Mouse (Mus musculus) urinary bladder, adult 2 months (tissue): ENCODE results near the gene Lrrc75b. TPM values are rescaled to one million over a fixed set of nuclear protein-coding genes. Genes with fewer than 3 reads are reported as not detected.

Source experiments
- DNase-seq: peaks from one replicate; pipeline ENCODE4 v3.0.0; 2022; ENCODE audit warnings: low spot score
- polyA plus RNA-seq: library from polyadenylated mRNA; depleted of rRNA; stranded (reverse); fragments of >200 nt; gene quantifications from 2 replicates; pipeline ENCODE4 v1.2.3, GENCODE M21; 2012; rRNA removed

The Lrrc75b gene
- 4.7 and 7.5 TPM in 2 replicates for polyA plus RNA-seq

- DNase-seq = no peak
Observed at GRCm38 (mm10) chr10:75559676-75560548, at the start of gene Lrrc75b. TSS of gene Lrrc75b (minus strand) at chr10:75560330.

DNA sequence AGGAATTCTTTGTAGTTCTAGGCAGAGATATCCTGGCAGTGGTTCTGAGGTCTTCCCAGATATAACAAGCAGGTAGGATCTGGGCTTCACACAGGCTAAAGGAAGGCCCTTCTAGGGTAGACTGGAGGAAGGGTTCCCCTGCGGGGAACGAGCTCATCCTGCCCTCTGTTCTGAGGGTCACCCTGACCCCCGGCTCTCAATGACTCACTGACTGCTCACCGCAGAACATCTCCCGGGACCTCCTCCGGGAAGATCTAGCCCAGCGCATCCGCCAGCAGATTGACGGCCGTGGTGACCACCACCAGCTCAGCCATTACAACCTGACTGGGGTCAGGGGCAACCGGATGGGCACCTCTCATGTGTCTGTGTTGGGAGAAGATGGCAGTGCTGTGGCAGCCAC, 48.8 kb upstream of the Lrrc75b start:
- no peak for DNase-seq

DNA sequence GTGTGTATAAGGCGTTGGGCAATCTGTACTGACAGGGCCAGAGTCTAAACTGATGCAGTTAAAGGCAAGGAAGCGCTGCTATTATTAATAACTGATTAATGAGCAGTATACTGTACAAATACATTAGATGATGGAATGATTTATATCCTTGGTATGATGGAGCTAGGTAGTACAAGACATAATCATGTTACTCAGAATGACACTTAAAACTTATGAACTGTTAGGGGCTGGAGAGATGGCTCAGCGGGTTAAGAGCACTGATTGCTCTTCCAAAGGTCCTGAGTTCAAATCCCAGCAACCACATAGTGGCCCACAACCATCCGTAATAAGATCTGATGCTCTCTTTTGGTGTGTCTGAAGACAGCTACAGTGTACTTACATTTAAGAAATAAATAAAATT, 47.1 kb upstream of the Lrrc75b start:
- no peak for DNase-seq

GRCm38 (mm10) chr10:75605162-75605846, 45.2 kb upstream of the Lrrc75b start:
- DNase-seq = no peak

DNA sequence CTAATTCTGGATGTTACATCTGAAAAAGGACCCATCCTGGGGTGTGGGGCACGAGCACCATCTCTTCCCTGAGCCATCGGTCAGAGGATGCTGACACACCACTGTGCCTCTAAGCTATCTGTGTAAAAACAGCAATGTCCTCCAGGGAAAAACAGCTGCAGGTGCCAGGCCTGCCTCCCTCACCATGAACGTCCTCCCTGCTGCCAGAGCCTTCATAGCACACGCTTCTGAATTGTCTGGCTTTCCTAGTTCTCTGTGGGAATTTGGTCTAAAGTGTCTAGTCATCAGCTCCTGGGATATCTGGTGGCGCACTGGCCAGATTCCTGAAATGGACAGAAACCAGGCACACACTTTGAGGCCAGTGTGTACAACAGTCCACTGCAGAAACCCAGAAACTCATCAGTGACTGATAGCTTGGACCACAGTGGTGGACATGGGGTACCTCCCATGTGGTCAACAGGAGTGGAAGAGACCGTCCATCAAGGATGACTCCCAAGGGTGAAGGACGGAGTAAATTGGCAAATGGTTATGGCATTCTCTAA, 40.1 kb upstream of the Lrrc75b start:
- no peak for DNase-seq

DNA sequence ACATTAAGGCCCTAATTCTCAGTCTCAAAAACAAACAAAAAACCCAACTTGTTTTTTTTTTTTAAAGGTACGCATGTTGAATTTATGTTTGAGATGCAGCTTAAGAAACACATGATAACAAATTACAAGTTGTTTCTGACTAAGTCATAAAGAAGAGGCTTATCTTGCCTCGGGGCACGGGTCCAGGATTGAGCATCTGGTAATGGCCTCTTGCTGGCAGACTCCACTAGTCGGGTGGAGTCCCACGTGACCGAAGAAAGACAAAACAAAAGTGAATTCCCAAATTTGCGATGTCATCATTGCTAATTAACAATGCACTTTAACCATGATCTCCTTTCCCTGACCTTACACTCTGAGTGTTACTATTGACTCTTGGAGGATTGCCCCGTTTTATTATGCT, 35.9 kb upstream of the Lrrc75b start:
- DNase-seq = no peak

DNA sequence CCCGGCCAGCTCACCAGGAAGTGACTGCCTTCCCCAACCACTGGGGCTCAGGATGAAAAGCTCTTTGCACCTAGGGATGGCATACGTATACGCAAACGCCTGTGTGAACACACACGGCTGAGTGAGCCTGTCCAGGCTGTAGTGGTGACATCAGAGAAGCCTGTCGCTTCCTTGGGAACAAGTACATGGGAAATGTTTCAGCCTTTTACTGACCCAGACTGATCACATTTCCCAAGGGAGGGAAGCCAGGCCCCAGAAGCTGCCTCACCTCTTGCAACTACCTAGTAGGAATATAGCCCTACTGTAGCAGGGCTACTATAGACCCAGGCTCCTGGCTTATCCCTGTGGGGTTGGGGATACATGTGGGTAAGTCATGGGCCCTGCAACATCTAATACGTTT, 32.5 kb upstream of the Lrrc75b start:
- no peak for DNase-seq

- no peak for DNase-seq
Observed at GRCm38 (mm10) chr10:75591211-75591894, 31.2 kb upstream of the Lrrc75b start.

- peak; percentile 36 for DNase-seq
Observed at GRCm38 (mm10) chr10:75589651-75590050, 29.5 kb upstream of the Lrrc75b start.

DNA sequence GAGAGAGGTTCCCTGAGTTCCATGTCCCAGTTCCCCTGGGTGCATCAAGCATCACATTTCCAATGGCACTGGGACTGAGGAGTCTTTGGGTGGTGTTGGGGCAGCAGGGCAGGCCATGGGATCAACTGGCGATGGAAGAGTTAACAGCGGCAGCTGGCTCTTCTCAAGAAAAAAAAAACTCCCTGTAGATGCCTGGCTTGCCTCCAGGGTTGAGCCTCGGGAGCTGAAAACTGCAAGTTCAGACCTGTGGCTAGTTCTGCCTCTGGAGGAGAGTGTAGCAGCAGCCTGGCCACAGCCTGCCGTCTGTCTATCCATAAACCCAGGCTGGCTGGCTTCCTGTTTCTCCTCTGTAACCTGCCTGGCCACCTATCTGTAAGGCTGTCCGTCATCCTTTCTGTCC, 29.0 kb upstream of the Lrrc75b start, which contains the start of gene Ggt5:
Gene Ggt5 (plus strand): TSS at position 212 of the 400 bp plus-strand sequence.
- DNase-seq = peak; percentile 34

DNA sequence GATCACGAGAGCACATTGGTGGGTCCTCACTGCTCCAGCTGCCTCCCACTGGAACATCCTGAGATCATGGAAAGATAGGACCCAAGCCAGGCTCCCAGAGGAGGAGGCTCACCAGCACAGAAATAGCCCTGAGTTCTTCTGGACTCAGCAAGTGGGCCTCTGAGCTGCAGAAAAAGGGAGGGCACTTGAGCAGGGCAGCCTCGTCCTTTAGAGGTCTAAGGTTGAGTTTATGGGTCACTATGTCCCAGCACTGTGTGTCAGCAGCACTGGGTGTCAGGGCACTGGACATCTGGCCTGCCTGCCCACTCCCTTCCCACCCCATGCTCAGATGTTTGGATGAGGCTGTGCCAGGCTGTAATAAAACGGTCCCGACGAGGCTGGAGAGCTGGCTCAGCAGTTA, 28.2 kb upstream of the Lrrc75b start:
- no peak for DNase-seq

GRCm38 (mm10) chr10:75587781-75588180, 27.7 kb upstream of the Lrrc75b start:
- DNase-seq = no peak

- DNase-seq = no peak
Observed at GRCm38 (mm10) chr10:75586553-75586879, 26.4 kb upstream of the Lrrc75b start.

DNA sequence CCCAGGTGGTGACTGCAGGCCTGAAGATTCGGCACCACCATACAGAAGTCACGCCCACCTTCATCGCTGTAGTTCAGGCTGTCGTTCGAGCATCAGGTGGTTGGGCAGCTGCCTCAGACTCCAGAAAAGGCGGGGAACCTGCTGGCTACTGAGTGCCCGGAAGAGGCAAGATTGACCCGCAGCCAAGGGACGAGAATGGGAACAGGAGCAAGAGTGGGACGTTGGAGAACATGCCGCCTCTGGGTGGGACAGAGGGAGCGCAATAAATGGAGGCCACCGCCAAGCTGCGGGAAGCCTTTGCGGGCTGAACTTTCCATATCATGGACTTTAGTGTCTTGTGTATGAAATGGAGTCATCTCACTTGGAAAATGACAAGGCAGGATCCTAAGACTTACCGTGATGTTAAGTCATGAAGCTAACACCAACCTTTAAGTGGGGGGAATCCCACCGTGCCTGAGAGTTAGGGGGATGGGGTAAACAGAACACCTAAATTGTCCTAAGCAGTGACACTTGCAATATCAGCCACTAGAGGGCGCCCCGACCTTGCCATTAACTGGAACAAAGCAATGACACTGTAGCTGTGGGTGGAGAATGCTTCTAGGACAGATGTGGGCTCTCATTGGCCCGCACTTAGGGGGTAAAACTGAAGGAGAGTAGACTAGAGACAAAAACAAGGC, 25.9 kb upstream of the Lrrc75b start:
- DNase-seq = peak; percentile 71

- DNase-seq = no peak
Observed at GRCm38 (mm10) chr10:75579129-75579528, 19.0 kb upstream of the Lrrc75b start.

DNA sequence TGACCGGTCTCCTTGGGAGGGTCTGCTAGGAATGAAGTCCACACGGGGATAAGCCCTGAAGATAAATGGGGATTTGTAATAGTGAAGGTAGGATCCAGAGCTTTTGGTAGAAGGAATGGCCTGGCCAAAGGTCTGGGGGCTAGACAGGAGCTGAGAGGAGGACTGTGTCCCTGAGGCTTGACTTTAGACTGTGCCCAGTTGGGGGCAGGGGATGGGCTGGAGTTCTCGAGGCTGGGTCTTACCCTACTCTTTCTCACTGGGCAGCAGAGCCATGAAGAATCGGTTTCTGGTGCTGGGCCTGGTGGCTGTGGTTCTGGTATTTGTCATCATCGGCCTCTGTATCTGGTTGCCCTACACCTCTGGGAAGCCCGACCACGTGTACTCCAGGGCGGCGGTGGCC, 13.8 kb upstream of the Lrrc75b start:
- DNase-seq = no peak

DNA sequence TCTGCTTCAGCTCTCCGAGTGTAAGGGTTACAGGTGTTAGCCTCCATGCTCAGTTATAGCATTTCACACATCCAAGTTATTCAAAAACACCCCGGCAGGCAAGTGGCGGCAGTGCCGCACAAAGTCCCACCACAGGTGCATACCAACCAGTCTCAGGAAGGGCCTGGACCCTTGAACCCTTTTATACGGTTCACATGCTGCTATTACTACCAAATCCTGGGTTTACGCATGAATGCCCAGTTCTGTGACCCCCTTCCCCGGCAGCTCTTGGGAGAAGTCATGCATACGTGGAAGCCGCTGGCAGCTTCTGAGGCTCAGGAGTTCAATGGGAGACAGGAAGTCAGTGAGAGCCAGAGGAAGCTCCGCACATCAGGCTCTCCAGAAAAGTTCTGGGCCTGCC, 13.1 kb upstream of the Lrrc75b start:
- no peak for DNase-seq

DNA sequence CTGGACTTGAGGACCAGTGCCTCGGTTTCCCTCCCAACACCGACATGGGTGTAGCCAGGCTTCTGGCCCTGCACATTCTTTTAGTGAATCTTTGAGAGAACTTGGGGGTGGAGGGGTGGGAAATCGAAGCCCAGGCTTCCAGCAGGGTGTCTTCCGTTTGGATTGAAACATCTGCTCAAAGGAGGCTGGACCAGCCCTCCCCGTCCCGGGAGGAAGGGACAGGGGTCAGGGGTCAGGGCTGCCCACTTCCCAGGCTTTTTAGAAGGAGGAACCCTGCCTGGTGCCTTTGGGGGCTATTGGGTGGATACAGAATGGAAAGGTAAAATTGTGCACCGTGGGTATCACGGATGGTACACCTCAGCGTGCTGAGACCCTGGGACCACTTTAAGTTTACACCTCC, 11.8 kb upstream of the Lrrc75b start:
- DNase-seq = no peak

DNA sequence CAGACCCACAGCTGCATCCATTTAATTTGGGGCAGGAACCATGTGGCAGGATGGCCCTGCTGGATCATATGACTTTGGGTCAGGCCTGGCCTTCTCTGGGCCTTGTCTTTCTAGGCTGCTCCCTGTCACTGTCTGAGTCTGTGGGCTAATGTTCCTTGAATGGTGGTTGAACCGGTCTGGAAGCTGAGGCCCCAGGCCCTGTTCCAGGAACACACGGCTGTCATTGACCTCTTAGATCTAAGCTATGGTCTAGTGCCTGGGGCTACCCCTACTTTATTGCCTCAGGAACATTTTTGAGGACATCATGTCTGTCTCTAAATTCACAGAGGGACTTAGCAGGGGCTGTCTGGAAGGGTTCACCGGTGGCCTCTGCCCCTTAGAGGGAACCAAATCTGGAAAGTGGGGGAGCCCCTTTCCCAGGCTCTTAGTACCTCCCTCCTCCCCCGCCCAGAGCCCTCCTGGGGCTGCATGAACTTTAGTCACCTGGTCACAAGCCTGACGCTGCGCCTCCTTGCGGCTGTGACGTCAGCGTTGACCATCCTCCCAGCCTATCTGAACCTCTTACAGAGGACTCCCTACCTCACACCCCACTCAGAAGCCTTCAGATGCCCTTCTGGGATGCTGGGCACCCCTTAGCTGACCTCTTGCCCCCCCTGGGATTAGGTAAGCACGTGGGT, 11.0 kb upstream of the Lrrc75b start:
- DNase-seq = no peak

DNA sequence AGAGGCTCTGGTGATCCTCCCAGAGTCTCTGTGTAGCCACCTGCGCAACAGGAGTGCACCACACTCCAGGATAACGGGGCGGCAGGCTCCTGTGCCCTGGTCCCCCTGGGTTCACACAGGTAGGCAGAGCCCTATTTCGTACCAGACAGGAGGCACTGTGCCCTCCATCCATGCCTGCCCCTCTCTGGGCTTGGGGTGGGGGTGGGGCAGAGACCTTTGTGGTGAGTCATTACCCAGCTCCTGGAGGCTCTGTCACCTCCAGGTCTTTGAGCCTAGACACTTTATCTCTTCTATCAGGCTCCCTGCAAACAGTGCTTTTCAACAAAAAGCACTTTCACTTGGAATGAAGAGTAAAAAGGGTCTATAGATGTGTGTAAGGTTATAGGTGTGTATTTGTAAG, 8.7 kb upstream of the Lrrc75b start:
- DNase-seq = no peak

DNA sequence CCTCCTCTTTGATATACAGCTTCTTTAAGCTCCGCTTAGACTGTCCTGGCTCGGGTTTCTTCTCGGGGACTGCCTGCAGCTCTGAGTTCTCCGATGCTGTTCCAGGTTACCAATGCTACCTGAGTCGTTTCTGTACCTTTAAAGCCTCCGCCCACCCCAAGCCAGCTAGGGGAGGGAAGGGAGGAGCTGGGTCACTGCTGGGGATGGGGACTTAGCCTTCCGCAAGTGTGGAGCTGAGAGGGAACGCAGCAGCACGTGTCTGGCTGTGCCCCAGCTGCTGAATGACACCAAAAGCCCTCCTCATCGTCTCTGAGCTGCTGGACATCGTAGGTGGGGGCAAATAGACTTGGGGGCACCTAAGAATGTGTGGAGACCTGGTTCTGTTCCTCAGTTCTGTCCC, 8.3 kb upstream of the Lrrc75b start:
- no peak for DNase-seq
